Mouse (Mus musculus): ENCODE measurements around the gene Eif4enif1. TPM values are rescaled to one million over a fixed set of nuclear protein-coding genes. Genes with fewer than 3 reads are reported as not detected.
"Not testable (repeated sequence)": the region's sequence is repeated elsewhere in the genome, so short reads cannot be mapped to it uniquely, and the experiment has no call there.

Eif4enif1 gene
- 58.1 and 59.8 TPM in 2 replicates for polyA plus RNA-seq (2014; fragmentation: Nextera tagmentation; extraction: Ambion mirVana)

DNA sequence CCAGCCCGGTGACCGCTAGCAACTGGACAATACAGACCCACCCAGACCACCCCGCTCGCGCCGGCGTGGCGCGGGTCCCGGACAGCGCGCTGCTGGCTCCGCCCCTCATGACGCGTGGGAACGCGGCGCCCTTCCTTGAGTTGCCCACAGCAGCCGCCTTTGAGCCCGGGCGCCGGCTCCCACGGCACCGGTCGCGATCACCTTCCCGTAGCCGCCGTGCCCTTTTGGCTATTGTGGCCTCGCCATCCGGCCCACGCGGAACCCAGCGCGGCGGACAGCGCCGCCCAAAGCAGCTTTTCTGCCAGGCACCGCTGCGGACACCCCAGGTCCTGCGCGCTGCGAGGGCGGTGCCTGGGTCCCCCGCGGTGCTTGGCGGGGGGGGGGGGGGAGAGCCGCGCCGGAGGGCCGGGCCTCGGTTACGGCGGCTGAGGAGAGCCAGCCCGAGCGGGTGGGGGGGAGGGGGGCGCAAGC, at the start of gene Eif4enif1:
TSS of gene Eif4enif1 (plus strand) at position 162 of the 471 bp plus-strand sequence.
- peak within 1 kb of the TSS; percentile 40 for H3K4me3 ChIP-seq (ENCODE audit: low read depth, low read length)
- H3K27me3 ChIP-seq (ENCODE audit: insufficient read depth, low read length) = no peaks in the 10 kb centered on the region
- DNase-seq (peak; percentile 96), ATAC-seq (ENCODE audit: insufficient read depth) (peak; percentile 90)
- no peak for TF ChIP-seq CTCF (IDR thresholded peaks at IDR 0.05; ENCODE audit: low read depth)
- H3K9ac ChIP-seq = peak within 1 kb of the TSS; percentile 47
- no peaks in the 10 kb centered on the region for H3K9me3 ChIP-seq (ENCODE audit: low read depth, low read length)
- peaks cover 22% of the 10 kb centered on the region for H3K36me3 ChIP-seq (ENCODE audit: insufficient read depth)
- H3K27ac ChIP-seq (ENCODE audit: low read depth) = peak within 1 kb of the TSS; percentile 1; the same call in 1 of the 2 replicates
- H3K4me1 ChIP-seq (ENCODE audit: insufficient read depth) = no peaks in the 10 kb centered on the region
- WGBS = under 1% methylated on average over 47 of the region's 57 CpGs
- H3K4me2 ChIP-seq = peak within 1 kb of the TSS; percentile 44

DNA sequence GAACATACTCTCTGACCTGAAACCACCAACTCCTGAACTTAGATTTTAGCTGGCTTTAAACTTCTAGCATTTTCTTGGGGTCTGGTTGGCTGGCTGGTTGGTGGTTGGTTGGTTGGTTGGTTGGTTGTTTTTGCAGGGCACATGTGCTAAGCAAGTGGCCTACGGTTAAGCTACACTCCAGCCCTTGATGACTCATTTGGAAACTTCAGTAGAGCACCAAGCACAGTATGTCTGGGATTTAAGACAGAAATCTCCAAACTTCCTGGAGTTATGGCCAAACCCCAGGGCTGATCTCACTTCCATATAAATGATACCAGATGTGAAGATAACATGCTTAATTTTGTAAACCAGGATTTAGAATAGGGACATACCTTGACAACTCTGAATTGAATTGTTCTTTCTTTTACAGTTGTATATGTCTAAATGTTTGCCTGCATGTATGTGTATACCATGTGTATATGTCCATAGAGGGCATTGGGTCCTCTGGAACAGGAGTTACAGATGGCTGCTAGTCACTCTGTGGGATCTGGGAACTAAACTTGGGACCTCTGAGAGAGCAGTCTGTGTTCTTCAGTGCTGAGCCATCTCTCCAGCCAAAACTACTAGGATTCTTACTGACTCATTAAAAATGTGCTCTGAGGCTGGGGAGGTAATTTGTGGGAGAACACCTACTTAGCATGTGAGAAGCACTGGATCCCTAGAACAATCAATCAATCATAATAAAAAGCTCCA, 48.4 kb upstream of the Eif4enif1 start:
- not testable (repeated sequence) for H3K27ac ChIP-seq (ENCODE audit: low read depth); H3K36me3 ChIP-seq (ENCODE audit: insufficient read depth); H3K4me3 ChIP-seq (ENCODE audit: low read depth, low read length); H3K9ac ChIP-seq; H3K4me1 ChIP-seq (ENCODE audit: insufficient read depth); H3K4me2 ChIP-seq; H3K27me3 ChIP-seq (ENCODE audit: insufficient read depth, low read length)
- H3K9me3 ChIP-seq (ENCODE audit: low read depth, low read length) = peaks cover 16% of the 10 kb centered on the region
- ATAC-seq (ENCODE audit: insufficient read depth) (peak; percentile 45), DNase-seq (peak; percentile 32)
- WGBS = 73% methylated on average over 1 of the region's 1 CpGs

DNA sequence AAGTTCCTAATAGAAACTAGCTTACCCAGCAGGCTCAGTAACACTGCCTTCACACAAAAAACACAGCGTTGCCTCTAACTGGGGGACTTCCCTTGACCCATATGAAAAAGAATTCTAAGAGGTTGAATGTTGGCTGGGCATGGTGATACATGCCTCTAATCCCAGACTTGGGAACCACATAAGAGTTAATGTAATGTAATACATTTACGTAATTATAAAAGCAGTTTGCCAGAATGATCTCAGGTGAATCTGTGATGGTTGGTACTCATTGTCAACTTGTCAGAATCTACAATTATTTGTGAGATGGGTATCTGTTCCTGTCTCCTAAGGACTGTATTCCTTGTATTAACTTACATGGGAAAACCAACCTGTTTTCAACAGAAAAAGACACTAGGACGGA, 45.2 kb upstream of the Eif4enif1 start:
- not testable (repeated sequence) for H3K27ac ChIP-seq (ENCODE audit: low read depth); H3K9ac ChIP-seq; H3K4me2 ChIP-seq; H3K36me3 ChIP-seq (ENCODE audit: insufficient read depth); ATAC-seq (ENCODE audit: insufficient read depth); H3K9me3 ChIP-seq (ENCODE audit: low read depth, low read length); H3K27me3 ChIP-seq (ENCODE audit: insufficient read depth, low read length); H3K4me3 ChIP-seq (ENCODE audit: low read depth, low read length); DNase-seq; H3K4me1 ChIP-seq (ENCODE audit: insufficient read depth)
- WGBS = 94% methylated on average over 2 of the region's 3 CpGs

DNA sequence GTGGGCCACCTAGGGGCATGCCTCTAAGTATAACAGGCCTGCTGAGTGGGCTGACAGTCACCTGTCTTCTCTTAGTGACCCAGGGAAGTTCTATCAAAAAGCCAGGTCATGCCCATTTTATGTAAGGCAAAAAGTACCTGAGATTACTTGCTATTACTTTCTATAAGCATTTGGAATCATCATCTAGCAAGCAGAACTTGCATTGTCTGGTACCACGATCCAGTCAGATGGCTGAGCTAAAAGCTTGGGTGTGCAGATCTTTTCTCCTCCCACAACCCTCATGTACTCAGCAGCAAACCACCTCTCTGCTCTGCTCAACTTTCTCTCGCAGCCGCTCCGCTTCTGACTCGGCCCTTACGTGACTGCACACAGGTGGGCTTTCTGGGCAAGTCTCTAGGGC, 44.2 kb upstream of the Eif4enif1 start:
- H3K9ac ChIP-seq; DNase-seq; ATAC-seq (ENCODE audit: insufficient read depth); H3K36me3 ChIP-seq (ENCODE audit: insufficient read depth); H3K4me1 ChIP-seq (ENCODE audit: insufficient read depth); H3K27me3 ChIP-seq (ENCODE audit: insufficient read depth, low read length); H3K27ac ChIP-seq (ENCODE audit: low read depth); H3K4me3 ChIP-seq (ENCODE audit: low read depth, low read length); H3K4me2 ChIP-seq: not testable (repeated sequence)
- 91% methylated on average over 6 of the region's 6 CpGs for WGBS
- peaks cover 14% of the 10 kb centered on the region; the same call in 1 of the 2 replicates for H3K9me3 ChIP-seq (ENCODE audit: low read depth, low read length)

DNA sequence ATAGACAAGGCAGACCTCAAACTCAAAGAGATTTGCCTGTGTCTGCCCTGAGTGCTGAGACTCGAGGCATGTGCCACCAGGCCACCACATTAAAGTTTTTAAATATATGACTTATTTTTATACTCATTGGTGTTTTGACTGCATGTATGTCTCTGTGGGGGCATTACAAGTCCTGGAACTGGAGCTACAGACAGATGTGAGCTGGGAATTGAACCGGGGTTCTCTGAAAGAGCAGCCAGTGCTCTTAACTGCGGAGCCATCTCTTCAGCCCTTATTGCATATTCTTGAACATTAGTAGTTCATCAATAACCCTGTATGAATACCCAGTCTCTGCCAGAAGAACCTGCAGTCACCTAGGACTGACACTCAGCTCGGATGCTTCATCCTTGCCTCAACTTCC, 43.4 kb upstream of the Eif4enif1 start:
- WGBS = 92% methylated on average over 4 of the region's 4 CpGs
- H3K9ac ChIP-seq; ATAC-seq (ENCODE audit: insufficient read depth); H3K27ac ChIP-seq (ENCODE audit: low read depth); H3K4me3 ChIP-seq (ENCODE audit: low read depth, low read length); H3K27me3 ChIP-seq (ENCODE audit: insufficient read depth, low read length); H3K36me3 ChIP-seq (ENCODE audit: insufficient read depth); DNase-seq; H3K4me2 ChIP-seq; H3K4me1 ChIP-seq (ENCODE audit: insufficient read depth); H3K9me3 ChIP-seq (ENCODE audit: low read depth, low read length): not testable (repeated sequence)

DNA sequence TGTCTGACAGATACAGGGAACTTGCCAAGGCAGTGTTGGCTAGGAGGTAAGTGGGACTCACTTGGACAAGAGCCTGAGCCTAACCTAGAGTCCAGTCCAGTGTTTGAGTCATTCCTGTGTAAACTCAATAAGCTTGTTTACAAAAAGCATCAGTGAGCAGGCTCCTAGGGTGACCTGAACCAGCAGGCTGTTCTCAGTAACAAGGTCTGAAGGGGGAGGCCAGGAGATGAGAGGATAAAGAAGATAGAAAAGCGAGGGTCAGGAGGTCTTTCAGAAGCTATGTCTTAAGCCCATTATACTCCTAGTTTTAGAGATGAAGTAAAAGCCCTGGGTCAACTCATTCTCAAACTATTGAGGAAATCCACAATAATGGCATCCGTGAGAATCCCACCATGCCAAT, 40.8 kb upstream of the Eif4enif1 start:
- not testable (repeated sequence) for H3K9ac ChIP-seq; H3K4me2 ChIP-seq; H3K27ac ChIP-seq (ENCODE audit: low read depth); H3K4me3 ChIP-seq (ENCODE audit: low read depth, low read length); H3K36me3 ChIP-seq (ENCODE audit: insufficient read depth); ATAC-seq (ENCODE audit: insufficient read depth); H3K4me1 ChIP-seq (ENCODE audit: insufficient read depth); DNase-seq; H3K27me3 ChIP-seq (ENCODE audit: insufficient read depth, low read length)
- 47% methylated on average over 1 of the region's 2 CpGs for WGBS
- peaks cover 13% of the 10 kb centered on the region; the same call in 1 of the 2 replicates for H3K9me3 ChIP-seq (ENCODE audit: low read depth, low read length)

DNA sequence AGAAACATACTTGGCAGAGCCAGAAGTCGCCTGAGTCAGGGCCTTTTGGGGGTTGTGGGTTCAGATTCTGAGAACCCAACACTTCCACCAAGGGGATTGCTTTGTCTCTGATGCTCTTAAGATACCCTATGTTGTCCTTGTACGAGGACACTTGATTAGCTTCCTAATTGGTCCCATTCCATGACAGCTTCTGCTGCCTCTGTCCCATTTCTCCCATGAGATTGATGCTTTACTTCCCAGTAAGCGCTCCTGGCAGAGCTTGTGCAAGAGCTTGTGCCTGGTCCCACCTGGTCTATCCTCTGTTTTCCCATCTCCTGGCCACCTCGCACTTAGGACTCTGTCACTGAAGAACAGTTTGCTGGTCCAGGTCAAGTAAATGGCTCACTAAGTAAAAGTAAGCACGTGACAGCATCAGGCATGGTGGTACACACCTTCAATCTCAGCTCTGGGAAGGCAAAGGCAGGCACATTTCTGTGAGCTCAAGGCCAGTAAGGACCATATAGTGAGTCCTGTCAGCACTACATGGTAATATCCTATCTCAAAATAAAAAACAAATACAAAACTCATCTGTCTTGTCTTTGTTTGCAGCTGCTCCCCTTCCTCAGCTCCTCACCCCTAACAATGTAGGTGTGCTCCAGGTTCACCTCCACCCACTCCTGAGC, 39.8 kb upstream of the Eif4enif1 start:
- H3K4me2 ChIP-seq; H3K27ac ChIP-seq (ENCODE audit: low read depth); H3K36me3 ChIP-seq (ENCODE audit: insufficient read depth); H3K9me3 ChIP-seq (ENCODE audit: low read depth, low read length); H3K4me3 ChIP-seq (ENCODE audit: low read depth, low read length); H3K27me3 ChIP-seq (ENCODE audit: insufficient read depth, low read length); H3K4me1 ChIP-seq (ENCODE audit: insufficient read depth); H3K9ac ChIP-seq: not testable (repeated sequence)
- peak; percentile 21 for DNase-seq
- WGBS = 59% methylated on average over 5 of the region's 5 CpGs
- 0 out of 2 replicates have a peak, but pooled peaks have one; percentile 33 for ATAC-seq (ENCODE audit: insufficient read depth)

DNA sequence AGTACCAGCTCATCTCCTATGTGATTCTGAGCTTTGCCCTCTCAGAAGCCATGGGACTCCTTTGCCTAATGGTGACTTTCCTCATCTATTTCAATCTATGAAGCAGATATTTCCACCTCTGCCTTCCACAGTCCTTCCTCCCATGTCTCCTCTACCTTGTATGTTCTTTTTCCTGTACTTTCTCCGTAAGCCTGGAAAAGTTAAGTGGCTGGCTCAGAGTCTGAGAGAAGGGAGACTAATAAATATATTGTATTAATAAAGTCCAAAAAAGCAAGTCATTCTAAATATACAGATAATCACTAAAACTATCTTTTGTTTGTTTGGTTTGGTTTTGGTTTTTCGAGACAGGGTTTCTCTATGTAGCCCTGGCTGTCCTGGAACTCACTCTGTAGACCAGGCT, 39.1 kb upstream of the Eif4enif1 start:
- ATAC-seq (ENCODE audit: insufficient read depth); H3K4me2 ChIP-seq; H3K27me3 ChIP-seq (ENCODE audit: insufficient read depth, low read length); H3K4me3 ChIP-seq (ENCODE audit: low read depth, low read length); DNase-seq; H3K36me3 ChIP-seq (ENCODE audit: insufficient read depth); H3K9ac ChIP-seq; H3K27ac ChIP-seq (ENCODE audit: low read depth); H3K4me1 ChIP-seq (ENCODE audit: insufficient read depth): not testable (repeated sequence)
- peaks cover 12% of the 10 kb centered on the region; the same call in 1 of the 2 replicates for H3K9me3 ChIP-seq (ENCODE audit: low read depth, low read length)
- 82% methylated on average over 2 of the region's 2 CpGs for WGBS

DNA sequence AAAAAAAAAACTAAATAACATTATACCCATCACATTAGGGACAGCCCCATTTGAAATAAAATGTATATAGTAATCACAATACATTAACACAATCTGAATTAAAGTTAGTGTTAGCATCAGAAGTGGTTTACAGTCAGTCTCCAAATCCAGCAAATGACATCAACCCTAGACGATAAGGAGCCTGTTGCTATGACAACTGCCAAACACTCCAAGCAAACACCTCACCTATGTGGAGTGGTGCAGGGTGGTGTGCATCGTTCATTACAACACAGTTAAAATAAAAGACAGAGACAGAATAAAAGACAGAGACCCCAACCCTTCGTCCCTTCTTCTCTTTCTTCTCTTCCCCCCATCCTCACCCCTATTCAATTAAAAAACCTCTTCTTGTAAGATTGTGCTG, 38.5 kb upstream of the Eif4enif1 start:
- not testable (repeated sequence) for H3K4me3 ChIP-seq (ENCODE audit: low read depth, low read length); H3K4me1 ChIP-seq (ENCODE audit: insufficient read depth); H3K27ac ChIP-seq (ENCODE audit: low read depth); H3K27me3 ChIP-seq (ENCODE audit: insufficient read depth, low read length); H3K36me3 ChIP-seq (ENCODE audit: insufficient read depth); H3K4me2 ChIP-seq; ATAC-seq (ENCODE audit: insufficient read depth); H3K9ac ChIP-seq
- H3K9me3 ChIP-seq (ENCODE audit: low read depth, low read length) = peaks cover 12% of the 10 kb centered on the region; the same call in 1 of the 2 replicates
- 44% methylated on average over 3 of the region's 3 CpGs for WGBS
- peak; percentile 19 for DNase-seq

DNA sequence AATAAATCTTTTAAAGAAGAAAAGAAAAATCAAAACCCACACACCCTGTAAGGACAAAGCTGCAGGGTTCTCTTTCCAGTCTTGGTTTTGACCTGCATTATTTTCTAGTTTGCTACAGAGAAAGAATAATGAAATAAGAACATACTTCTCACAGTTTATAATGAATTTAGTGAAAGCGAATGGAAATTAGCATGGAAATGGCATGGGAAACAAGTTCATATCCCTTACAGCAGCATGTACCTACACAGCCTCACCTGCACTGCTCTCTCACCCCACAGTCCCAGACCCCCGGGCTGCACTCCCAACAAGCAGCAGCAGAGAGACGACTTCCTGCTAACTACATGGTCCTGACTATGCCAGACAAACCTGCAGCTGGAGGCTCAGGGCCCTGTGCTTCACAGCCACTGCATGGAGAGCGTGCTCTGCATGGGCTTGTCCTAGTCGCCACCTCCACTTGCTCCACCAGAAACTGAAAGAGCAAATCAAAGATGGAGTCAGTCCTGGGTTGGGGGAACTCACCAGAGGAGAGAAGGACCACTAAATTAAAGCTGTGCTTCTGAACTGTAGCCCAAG, 36.9 kb upstream of the Eif4enif1 start:
- WGBS = 71% methylated on average over 3 of the region's 5 CpGs
- not testable (repeated sequence) for H3K9ac ChIP-seq; H3K27ac ChIP-seq (ENCODE audit: low read depth); H3K4me1 ChIP-seq (ENCODE audit: insufficient read depth); H3K27me3 ChIP-seq (ENCODE audit: insufficient read depth, low read length); H3K4me3 ChIP-seq (ENCODE audit: low read depth, low read length); H3K36me3 ChIP-seq (ENCODE audit: insufficient read depth); H3K4me2 ChIP-seq; DNase-seq
- ATAC-seq (ENCODE audit: insufficient read depth) = peak; percentile 7
- H3K9me3 ChIP-seq (ENCODE audit: low read depth, low read length) = peaks cover 12% of the 10 kb centered on the region; the same call in 1 of the 2 replicates

Measured in lung, embryonic 14.5 days (tissue).